Mouse (Mus musculus) limb, embryonic 10.5 days (tissue): ENCODE data around the gene Kng1. TPM values are rescaled to one million over a fixed set of nuclear protein-coding genes. Genes with fewer than 3 reads are reported as not detected.

ENCODE experiments used
- microRNA-seq: library from miRNA; unstranded; fragments of <30 nt; microRNA quantifications from one replicate; pipeline ENCODE4, GENCODE M21; 2017
- polyA plus RNA-seq: library from polyadenylated mRNA; unstranded; fragments of >200 nt; fragmentation: Nextera tagmentation; extraction: Ambion mirVana; gene quantifications from 2 replicates; pipeline ENCODE4 v1.2.1, GENCODE M21; 2016

Gene Kng1
- polyA plus RNA-seq, 1 experiment from 2014 or later: not detected

Small RNA genes lying within 50 kb of the gene (microRNA-seq; reads per million reads assigned to microRNA genes)
- not detected for gene Gm49346

Other genes with a start within 250 kb of the Kng1 start
- gene Crygs, start 246.3 kb upstream of the Kng1 start, polyA plus RNA-seq: not detected in 2 replicates
- gene Tbccd1, start 200.2 kb upstream of the Kng1 start, polyA plus RNA-seq: 36.2 and 37.1 TPM in 2 replicates
- gene Dnajb11, start 200.0 kb upstream of the Kng1 start, polyA plus RNA-seq: 98.1 and 106 TPM in 2 replicates
- not detected in 2 replicates for gene Ahsg, start 166.6 kb upstream of the Kng1 start, polyA plus RNA-seq
- not detected in 2 replicates for gene Fetub, start 139.5 kb upstream of the Kng1 start, polyA plus RNA-seq
- gene Hrg, start 106.8 kb upstream of the Kng1 start, polyA plus RNA-seq: not detected in 2 replicates
- not detected in 2 replicates for gene Kng2, start 28.4 kb upstream of the Kng1 start, polyA plus RNA-seq
- gene Eif4a2, start 49.6 kb downstream of the Kng1 start, polyA plus RNA-seq: 161 and 181 TPM in 2 replicates
- 226 and 229 TPM in 2 replicates for gene Rfc4, start 69.9 kb downstream of the Kng1 start, polyA plus RNA-seq
- not detected in 2 replicates for gene Adipoq, start 88.7 kb downstream of the Kng1 start, polyA plus RNA-seq
- gene St6gal1, start 166.9 kb downstream of the Kng1 start, polyA plus RNA-seq: 23.8 and 26.7 TPM in 2 replicates